Mouse (Mus musculus) ovary, postnatal 10 days (tissue): ENCODE measurements around the gene Peg12.

Experiments used
- DNase-seq: peaks from one replicate; pipeline ENCODE4 v3.0.0; 2022; ENCODE audit warnings: low spot score

Peg12 gene

DNA sequence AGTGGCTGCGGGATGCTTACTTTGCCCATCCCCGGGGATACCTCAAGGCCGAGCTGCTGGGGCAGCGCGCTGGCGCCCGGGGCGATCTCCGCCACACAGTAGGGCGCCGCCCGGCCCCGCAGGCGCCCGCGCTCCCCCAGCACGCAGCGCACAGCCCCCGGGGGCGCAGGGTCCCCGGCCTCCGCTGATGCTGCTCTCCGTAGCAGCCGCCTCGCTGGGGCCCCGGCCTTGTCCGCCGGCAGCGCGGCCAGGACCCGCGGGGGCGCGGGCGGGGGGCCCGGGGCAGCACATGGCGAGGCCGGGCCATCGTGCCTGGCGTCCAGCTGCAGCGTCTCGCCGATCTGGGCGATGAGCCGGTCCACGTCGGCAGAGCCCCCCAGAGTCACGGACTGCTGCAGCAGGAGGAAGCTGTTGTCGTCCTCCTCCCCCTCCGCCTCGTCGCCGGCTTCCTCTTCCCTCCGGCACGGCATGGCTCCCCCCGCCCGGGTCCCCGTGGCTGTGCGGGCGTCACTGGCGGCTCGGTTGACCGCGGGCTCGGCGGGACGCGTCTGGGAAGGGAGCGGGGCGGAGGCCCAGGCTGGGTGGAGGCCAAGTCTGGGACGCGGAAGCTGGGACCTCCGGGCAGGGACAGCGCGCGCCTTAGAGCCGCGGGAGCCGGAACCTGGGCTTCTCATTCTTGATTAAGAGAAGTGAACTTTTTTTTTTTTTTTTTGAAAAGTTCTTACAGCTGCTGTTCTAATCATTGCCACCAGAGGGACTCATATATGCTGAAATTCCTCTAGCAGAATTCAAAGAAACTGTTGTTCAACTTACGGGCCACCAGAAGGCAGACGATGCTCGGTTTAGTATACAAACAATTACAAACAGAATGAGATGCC is at the start of gene Peg12:
TSS of gene Peg12 (minus strand) at position 633 of the 878 bp plus-strand sequence.
- peak; percentile 36 for DNase-seq

GRCm38 (mm10) chr7:62486139-62486538 is 21.8 kb upstream of the Peg12 start:
- DNase-seq: no peak

DNA sequence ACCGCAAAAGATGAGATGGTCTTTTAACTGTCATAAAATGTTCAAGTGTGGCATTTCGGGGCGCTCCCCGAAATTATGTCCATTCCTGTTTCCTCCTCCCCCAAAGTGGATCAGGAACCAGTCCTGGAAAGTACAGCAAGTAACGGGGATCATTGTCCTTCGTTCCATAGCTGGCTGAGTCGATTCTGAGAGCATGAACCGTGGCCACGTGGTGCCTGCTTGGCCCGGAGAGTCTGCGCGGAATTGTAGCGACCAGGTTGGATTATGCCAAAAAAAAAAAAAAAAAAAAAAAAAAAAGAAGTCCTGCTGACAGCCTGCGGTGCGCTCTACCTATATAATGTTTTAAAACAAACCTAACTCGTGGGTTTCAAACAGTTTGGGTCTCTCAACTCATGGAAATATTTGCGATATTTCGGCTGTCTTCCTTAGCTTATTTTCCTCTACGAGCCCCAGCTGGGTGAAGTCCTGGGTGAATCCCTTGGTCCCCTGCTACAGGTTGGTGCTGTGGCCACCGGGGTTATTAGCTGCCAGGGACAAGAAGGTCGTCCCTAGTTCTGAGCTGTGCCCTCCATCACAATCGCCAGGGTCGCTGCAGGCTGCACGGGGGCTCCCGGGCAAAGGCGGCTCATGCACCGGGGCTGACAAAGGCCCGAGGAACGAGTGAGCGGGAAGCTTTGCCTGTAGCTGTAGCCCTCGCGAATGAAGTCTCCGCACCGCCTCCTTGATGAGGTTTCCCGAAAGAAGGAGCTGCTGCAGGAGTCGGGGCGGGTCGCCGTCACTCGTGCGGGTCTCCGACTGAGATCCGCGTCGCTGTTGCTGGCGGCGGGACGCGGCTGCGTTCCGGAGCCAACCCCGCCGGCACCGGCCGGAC is 1.1 kb downstream of the Peg12 start:
- peak; percentile 3 for DNase-seq

DNA sequence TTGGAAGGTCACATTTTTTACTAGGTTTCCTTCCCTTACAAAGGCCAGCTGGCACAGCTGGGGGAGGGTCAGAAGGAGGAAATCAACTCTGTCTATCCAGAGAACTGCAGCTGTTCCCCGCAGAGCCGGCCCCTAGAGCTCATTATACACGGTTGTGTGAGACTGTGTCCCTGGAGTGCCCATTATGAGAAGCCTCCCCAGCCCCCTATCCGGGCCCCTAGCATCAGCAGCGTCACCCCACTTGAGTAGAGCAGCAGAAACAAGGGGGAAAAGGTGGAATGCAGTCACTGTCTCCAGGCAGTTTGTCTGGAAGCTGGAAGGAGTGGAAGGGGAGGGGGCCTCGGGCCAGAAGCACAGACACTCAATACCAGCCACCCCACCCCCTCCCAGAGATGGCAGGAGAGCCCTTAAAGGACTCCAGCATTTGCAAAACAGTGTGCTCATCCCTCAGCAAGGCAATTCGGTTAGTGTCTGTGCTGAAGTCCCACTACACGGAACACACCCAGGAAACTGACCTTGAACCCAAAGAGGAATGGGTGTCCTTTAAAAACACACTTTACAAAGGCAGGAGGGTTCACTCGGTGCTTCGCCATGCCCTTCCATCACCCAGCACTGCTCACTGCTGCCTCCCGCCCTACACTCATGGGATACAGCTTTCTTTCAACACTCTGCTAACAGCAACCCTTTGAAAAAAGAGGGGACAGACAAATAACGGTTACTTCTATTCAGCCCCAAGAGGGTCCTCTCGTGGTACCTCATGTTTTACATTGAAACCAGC is 1.9 kb downstream of the Peg12 start:
- DNase-seq: no peak

DNA sequence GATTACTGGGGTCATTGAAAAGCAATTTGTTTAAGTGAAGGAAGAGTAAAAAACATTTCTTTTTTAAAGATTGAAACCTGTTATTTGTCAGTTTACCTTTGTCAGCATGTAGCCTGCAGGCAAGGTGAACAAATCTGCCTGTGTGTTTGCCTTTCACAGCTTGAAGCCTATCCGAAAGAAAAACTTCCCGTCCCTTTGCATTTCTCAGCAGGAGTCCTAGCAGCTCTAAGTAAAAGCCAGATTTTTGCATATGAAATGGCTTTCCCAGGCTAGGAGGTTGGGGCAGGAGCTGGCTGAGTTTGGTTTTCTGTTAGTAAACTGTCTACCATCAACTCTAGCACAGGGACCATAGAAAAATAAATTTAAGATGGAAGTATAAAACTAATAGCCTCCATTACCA is 12.0 kb downstream of the Peg12 start:
- no peak for DNase-seq

DNA sequence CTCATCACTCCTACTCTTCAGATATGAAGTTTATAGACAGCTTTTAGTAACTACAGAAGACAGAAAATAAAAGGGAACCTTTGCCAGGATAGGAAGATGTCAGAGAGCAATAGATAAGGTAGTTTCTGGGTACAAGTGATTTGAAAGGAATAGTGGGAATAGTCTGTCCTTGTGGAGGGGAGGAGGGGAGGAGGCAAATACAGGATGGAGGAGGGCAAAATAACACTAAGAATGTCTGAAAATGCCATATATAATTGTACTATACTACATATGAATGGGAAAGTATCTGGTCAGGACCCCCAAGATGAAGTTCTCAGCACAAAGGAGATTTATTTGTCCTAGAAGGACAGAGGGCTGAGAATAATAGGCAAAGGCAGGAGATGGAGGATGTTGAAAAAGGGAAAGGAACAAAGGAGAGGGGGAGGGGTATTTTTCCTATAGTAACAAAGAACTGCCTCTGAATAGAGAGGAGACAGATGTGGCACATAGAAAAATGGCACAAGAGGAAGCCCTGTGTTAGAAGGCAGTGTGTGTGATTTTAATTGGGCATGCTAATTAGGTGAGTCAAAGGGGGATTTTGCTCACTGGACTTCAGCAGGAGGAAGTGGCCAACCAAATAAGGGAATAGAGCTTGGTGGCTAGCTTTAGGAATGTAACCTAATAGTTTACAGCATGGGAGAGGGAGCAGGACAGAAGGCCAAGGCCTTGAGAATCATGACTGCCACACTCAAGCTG is 18.7 kb downstream of the Peg12 start:
- no peak for DNase-seq

DNA sequence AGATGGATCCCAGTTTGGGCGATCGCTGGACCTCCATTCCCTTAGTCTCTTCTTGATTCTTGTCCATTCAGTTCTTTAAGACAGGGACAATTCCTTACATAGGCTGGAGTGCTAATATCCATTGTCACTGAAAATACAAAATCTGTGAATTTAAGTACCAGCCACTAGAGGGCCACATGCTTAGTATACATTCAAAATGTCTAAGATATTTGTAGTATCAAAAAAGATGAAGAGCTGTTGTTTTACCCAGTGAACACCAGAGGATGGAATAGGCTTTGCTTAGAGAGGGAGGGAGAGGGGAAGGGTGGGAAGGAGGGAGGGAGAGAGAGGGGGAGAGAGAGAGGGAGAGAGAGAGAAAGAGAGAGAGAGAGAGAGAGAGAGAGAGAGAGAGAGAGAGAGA is 27.9 kb downstream of the Peg12 start:
- no peak for DNase-seq

DNA sequence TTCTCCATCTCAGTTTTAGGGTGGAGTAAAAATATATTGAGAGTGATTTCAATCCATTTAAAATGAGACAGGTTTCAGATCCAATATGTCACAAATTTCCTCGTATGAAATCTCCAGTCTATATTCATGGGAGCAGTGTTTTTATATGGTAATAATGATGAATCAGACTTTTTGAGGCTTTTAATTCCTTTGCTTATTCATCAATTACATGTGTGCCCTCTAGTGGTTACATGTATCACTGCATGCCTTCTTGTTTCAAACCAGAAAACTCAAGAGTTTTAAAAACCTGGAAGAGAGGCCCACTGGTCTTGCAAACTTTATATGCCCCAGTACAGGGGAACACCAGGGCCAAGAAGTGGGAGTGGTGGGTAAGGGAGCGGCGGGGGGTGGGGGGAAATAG is 31.1 kb downstream of the Peg12 start:
- no peak for DNase-seq

GRCm38 (mm10) chr7:62428337-62428736 is 36.0 kb downstream of the Peg12 start:
- DNase-seq: no peak

- DNase-seq: no peak
Measured at GRCm38 (mm10) chr7:62423210-62423609, 41.1 kb downstream of the Peg12 start.

DNA sequence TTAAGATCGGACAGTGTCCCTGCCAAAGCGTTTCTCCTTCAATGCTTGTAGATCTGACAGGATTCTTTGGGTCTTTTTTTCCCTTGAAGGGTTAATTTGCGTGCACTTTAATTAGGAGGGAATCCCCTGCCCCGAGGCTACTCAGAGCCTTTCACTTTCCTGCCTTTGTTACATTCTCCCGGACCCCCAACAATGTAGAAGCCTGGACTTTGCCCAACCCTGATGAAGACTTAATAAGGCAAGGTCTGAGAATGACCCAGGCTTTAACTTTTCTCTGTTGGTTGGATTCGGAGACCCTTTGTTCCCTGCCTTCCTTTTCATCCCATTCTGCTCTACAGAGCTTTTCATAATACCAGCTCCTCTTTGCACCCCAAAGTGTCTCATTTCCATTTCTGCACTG is 43.7 kb downstream of the Peg12 start:
- no peak for DNase-seq

DNA sequence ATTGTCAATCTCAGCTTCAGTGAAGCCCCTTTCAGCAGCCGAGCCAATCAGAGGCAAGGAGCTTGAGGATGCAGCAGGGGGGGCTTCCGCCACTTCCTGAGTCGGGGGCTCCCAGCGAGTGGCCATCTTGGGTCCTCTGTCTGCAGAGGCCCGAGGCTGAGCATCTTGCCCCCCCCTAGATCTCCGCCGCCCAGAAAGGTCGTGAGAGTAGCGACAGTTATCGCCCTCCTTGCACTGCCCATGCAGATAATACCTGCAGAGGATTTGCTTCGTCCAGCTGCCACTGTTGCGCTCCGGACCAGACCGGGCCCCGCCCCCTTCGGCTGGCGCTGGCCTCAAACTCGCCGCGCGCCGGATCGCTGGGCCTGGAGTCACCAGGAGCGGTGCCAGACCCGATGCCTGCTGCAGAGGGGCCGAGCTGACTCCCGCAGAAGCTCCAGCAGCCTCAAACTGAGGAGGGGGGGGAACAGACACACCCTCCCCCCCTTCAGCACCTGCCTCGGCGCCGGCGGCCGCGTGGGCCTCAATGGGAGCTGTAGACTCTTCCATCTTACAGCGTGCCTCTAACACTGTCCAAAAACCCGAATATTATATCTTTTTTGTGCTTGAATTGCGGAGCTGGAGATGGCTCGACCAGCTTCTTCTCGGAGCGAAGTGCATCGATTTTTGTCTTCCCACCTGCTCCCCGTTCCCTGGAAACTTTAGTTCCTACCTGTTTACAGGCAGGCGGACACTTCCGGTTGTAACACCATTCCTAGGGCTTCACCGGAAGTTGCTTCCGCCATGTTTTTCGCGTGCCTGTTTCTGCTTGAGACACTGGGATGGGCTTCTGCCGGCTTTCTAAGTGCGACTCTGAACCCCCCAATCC is 44.6 kb downstream of the Peg12 start, which contains the start of gene Mkrn3:
TSS of gene Mkrn3 (minus strand) at position 647 of the 868 bp plus-strand sequence.
- peak; percentile 49 for DNase-seq

DNA sequence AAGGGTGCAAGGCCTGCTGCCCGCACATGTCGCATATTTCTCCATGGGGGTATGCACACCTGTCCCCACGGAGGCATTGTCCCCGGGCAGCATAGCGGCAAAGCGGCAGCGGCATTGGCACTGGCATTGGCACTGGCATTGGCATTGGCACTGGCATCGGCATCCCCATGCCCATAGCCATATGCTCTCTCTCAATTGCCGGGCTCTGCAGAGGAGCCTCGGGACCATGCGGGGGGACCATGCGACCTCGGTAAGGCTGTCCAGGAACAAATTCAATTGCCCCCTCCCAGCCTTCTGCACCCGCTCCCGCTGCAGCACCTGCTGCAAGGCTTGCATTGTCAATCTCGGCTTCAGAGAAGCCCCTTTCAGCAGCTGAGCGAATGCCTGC is 45.2 kb downstream of the Peg12 start:
- DNase-seq: no peak

GRCm38 (mm10) chr7:62418346-62418745 is 46.0 kb downstream of the Peg12 start:
- no peak for DNase-seq

GRCm38 (mm10) chr7:62416173-62416572 is 48.1 kb downstream of the Peg12 start:
- DNase-seq: no peak

GRCm38 (mm10) chr7:62415222-62415621 is 49.1 kb downstream of the Peg12 start:
- DNase-seq: no peak
